Mouse (Mus musculus) CH12.LX (cell line): ENCODE data around the gene Snx10. TPM values are rescaled to one million over a fixed set of nuclear protein-coding genes. Genes with fewer than 3 reads are reported as not detected.

Source experiments
- DNase-seq: peaks from one replicate; pipeline ENCODE4 v3.0.0-alpha.2; 2013; ENCODE audit errors: extremely low read depth
- H3K27ac ChIP-seq: 2 replicates; pipeline ENCODE4 v1.5.1; 2012; ENCODE audit warnings: low read depth, mild to moderate bottlenecking, control low read depth, moderate library complexity; ENCODE audit not compliant: insufficient read depth
- H3K27me3 ChIP-seq: replicated peaks from 2 replicates; pipeline ENCODE3; 2012; ENCODE audit warnings: inconsistent platforms
- H3K36me3 ChIP-seq, 2 experiments: replicated peaks in 1 of 2; 2 replicates each; pipeline versions ENCODE3 to v1.6.1; 2012; ENCODE audit warnings: inconsistent platforms in 1 of 2, low read length in 1 of 2, mild to moderate bottlenecking in 1 of 2, mixed read lengths in 1 of 2, moderate library complexity in 1 of 2; ENCODE audit not compliant: control insufficient read depth in 1 of 2, insufficient read depth in 1 of 2
- H3K4me1 ChIP-seq, 2 experiments: 2 replicates each; pipeline ENCODE4 v1.6.1; 2012; ENCODE audit warnings: inconsistent platforms in 1 of 2, moderate library complexity in 1 of 2; ENCODE audit not compliant: insufficient read depth in 2 of 2, control insufficient read depth in 1 of 2
- H3K4me2 ChIP-seq: 2 replicates; pipeline ENCODE4 v1.6.1; 2012; ENCODE audit warnings: low read depth, mild to moderate bottlenecking, control low read depth; ENCODE audit not compliant: poor library complexity, insufficient read depth, severe bottlenecking
- H3K4me3 ChIP-seq, 3 experiments: fragments of 150-350 bp in 1 of 3; sonication (generic) in 1 of 3; replicated peaks in 1 of 3; 2 replicates each; pipeline versions ENCODE3 to v1.5.1; 2011 to 2012; ENCODE audit warnings: low read depth in 2 of 3, low read length in 2 of 3, mild to moderate bottlenecking in 2 of 3, moderate library complexity in 2 of 3, control low read depth in 1 of 3, improper control_type of control experiment in 1 of 3, inconsistent platforms in 1 of 3, mixed read lengths in 1 of 3; ENCODE audit not compliant: poor library complexity in 1 of 3
- H3K79me2 ChIP-seq: replicated peaks from 2 replicates; pipeline ENCODE4 v1.6.1; 2012; ENCODE audit warnings: mild to moderate bottlenecking, moderate library complexity; ENCODE audit not compliant: control insufficient read depth, poor library complexity, insufficient read depth, severe bottlenecking; ENCODE audit errors: extremely low read depth
- H3K9ac ChIP-seq: 2 replicates; pipeline ENCODE4 v1.6.1; 2012; ENCODE audit warnings: low read depth, mild to moderate bottlenecking, control low read depth, moderate library complexity; ENCODE audit not compliant: insufficient read depth
- H3K9me3 ChIP-seq: replicated peaks from 2 replicates; pipeline ENCODE3; 2012; ENCODE audit warnings: low read length, inconsistent platforms, mixed read lengths
- BHLHE40 ChIP-seq: IDR thresholded peaks from 2 replicates; pipeline ENCODE4 v1.6.1; 2011; ENCODE audit warnings: mild to moderate bottlenecking, low read depth, low read length, improper control_type of control experiment
- CHD2 ChIP-seq: IDR thresholded peaks from 2 replicates; pipeline ENCODE4 v1.6.1; 2011; ENCODE audit warnings: low read length, improper control_type of control experiment
- ELF1 ChIP-seq: IDR thresholded peaks from 2 replicates; pipeline ENCODE4 v1.6.1; 2014; ENCODE audit warnings: low read depth, mild to moderate bottlenecking, inconsistent platforms, low read length, improper control_type of control experiment
- EP300 ChIP-seq: IDR thresholded peaks from 2 replicates; pipeline ENCODE4 v1.6.1; 2011; ENCODE audit warnings: low read length, improper control_type of control experiment
- GABPA ChIP-seq: IDR thresholded peaks from 2 replicates; pipeline ENCODE4 v1.6.1; 2012; ENCODE audit warnings: low read depth, low read length, improper control_type of control experiment, inconsistent platforms; ENCODE audit not compliant: insufficient replicate concordance
- JUND ChIP-seq: conservative IDR thresholded peaks from 2 replicates; pipeline ENCODE4 v1.6.1; 2011; ENCODE audit warnings: low read depth, low read length, improper control_type of control experiment
- KAT2A ChIP-seq: IDR thresholded peaks from 2 replicates; pipeline ENCODE4 v1.6.1; 2012; ENCODE audit warnings: low read length, improper control_type of control experiment, inconsistent platforms; ENCODE audit not compliant: insufficient replicate concordance
- MAFK ChIP-seq: IDR thresholded peaks from 2 replicates; pipeline ENCODE4 v1.6.1; 2011; ENCODE audit warnings: low read length, improper control_type of control experiment; ENCODE audit not compliant: insufficient replicate concordance
- POLR2A ChIP-seq: IDR thresholded peaks from 2 replicates; pipeline ENCODE4 v1.6.1; 2011; ENCODE audit warnings: low read depth, mild to moderate bottlenecking, improper control_type of control experiment, low read length
- POLR2AphosphoS2 ChIP-seq: IDR thresholded peaks from 2 replicates; pipeline ENCODE4 v1.6.1; 2011; ENCODE audit warnings: low read depth, low read length, improper control_type of control experiment
- RAD21 ChIP-seq: IDR thresholded peaks from 2 replicates; pipeline ENCODE4 v1.6.1; 2011; ENCODE audit warnings: low read depth, mild to moderate bottlenecking, low read length, improper control_type of control experiment, moderate library complexity
- RCOR1 ChIP-seq: conservative IDR thresholded peaks from 2 replicates; pipeline ENCODE4 v1.6.1; 2012; ENCODE audit warnings: low read depth, mild to moderate bottlenecking, inconsistent platforms, low read length, improper control_type of control experiment
- SMC3 ChIP-seq: IDR thresholded peaks from 2 replicates; pipeline ENCODE4 v1.6.1; 2011; ENCODE audit warnings: low read depth, low read length, improper control_type of control experiment
- TCF12 ChIP-seq: IDR thresholded peaks from 2 replicates; pipeline ENCODE4 v1.6.1; 2014; ENCODE audit warnings: low read depth, mild to moderate bottlenecking, inconsistent platforms, low read length, improper control_type of control experiment
- UBTF ChIP-seq: IDR thresholded peaks from 2 replicates; pipeline ENCODE4 v1.6.1; 2012; ENCODE audit warnings: low read depth, mild to moderate bottlenecking, inconsistent platforms, low read length, improper control_type of control experiment, moderate library complexity
- USF2 ChIP-seq: conservative IDR thresholded peaks from 2 replicates; pipeline ENCODE4 v1.6.1; 2011; ENCODE audit warnings: low read depth, low read length, improper control_type of control experiment
- ZC3H11A ChIP-seq: IDR thresholded peaks from 2 replicates; pipeline ENCODE4 v1.6.1; 2012; ENCODE audit warnings: low read depth, mild to moderate bottlenecking, inconsistent platforms, low read length, improper control_type of control experiment
- dilution Hi-C: fragments of 300-500 bp; cut with MboI; formaldehyde crosslinking; loops from 2 replicates; pipeline ENCODE4 v1.14.3; 2020; ENCODE audit warnings: low sequenced_read_pairs; ENCODE audit not compliant: extremely low pct_unique_long_range_greater_than_20kb, extremely low pct_ligation_motif_present
- in situ Hi-C: fragments of 300-500 bp; cut with MboI; formaldehyde crosslinking; loops from 3 replicates; pipeline ENCODE4 v1.14.3; 2019; ENCODE audit warnings: low sequenced_read_pairs, low pct_ligation_motif_present, low pct_unique_long_range_greater_than_20kb, mixed read lengths
- polyA plus RNA-seq: library from polyadenylated mRNA; unstranded; fragments of >175 nt; gene quantifications from 2 replicates; pipeline ENCODE4 v1.2.1, GENCODE M21; 2012; ENCODE audit warnings: low read depth; ENCODE audit not compliant: insufficient read length
- total RNA-seq, 2 experiments: library from RNA; depleted of rRNA; stranded (reverse); fragments of 300-350 nt in 1 of 2; fragments of >200 nt in 1 of 2; gene quantifications; 2 replicates each; pipeline ENCODE4 v1.2.3; 2012 to 2014

Snx10 gene
- total and polyA plus RNA-seq, 3 experiments: 27.6 to 84.7 (median 46.2) TPM

DNA sequence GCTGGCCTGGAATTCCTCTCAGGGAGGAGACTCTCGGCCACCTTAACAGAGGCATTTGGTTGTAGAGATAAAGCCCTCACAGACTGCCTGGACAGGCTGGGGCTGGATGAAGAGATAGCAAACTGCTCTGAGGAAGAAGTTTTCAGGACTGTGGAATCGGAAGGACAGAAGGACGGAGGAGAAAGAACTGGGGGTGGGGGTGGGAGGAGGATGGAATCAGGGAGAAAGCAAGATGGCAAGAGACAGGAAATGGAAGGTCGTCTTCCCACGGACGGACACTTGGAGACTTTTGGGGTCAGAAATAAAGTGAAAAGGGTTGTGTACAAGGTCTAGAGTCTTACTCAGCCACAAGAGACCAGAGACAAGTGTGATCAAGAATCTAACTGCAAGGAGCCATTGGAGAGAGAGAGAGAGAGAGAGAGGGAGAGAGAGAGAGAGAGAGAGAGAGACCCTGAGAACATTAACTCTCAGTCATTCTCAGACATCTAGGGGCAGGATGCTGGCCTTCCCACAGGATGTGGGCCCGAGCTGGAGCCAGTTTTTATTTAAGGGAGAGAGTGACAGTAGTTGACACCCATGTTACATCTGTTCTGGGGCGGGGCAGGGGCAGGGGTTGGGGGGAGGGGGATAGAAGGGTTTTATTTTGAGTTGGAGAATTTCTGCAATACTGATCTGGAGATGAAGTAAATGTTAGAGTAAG is 110.1 kb downstream of the Snx10 start:
- no peaks in the 10 kb centered on the region for H3K36me3 ChIP-seq
- no peak overlapping the region for H3K9ac ChIP-seq
- H3K27ac ChIP-seq: no peak overlapping the region
- peaks cover 3 to 13% of the 10 kb centered on the region in 2 experiments for H3K4me1 ChIP-seq
- no peaks in the 10 kb centered on the region for H3K9me3 ChIP-seq
- TF ChIP-seq POLR2AphosphoS2 (no peak), UBTF (no peak), RCOR1 (no peak), MAFK (no peak), RAD21 (no peak), USF2 (no peak), TCF12 (no peak), GABPA (no peak), CHD2 (no peak), SMC3 (no peak), POLR2A (no peak), KAT2A (no peak), JUND (no peak), BHLHE40 (no peak), ZC3H11A (no peak), ELF1 (no peak)
- H3K27me3 ChIP-seq: no peaks in the 10 kb centered on the region
- in situ Hi-C loops (no loop called here), dilution Hi-C loops (no loop called here)
- H3K4me2 ChIP-seq: no peak overlapping the region
- DNase-seq: no peak
- no peaks in the 10 kb centered on the region for H3K79me2 ChIP-seq
- H3K4me3 ChIP-seq: no peak overlapping the region

DNA sequence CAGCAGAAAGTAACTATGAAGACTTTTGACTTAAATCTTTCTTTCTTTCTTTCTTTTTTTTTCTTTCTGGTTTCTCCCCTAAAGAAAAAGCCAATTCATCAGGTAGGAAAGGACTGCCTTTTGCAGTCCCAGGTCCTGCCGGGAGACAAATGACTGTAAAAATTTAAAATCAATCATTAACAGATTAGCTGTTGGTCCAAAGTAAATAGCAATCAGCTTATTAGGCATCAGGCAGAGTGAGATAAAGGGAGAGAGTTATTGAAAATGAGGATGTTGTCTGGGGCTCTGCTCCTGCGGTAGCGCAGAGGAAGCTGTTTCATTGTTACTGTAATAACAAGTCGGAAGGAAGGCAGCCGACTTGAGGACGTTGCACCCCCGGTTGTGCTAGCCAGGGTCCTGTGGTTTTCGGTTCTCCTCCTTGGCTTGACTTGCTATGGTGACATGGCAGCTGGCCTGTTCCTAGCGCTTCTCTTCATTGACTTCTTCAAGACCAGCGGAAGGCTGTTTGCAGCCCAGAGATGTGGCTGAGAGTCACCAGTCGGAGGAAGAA is 112.4 kb downstream of the Snx10 start:
- Histone ChIP-seq H3K36me3 (no peaks in the 10 kb centered on the region), H3K4me3 (no peak overlapping the region), H3K27me3 (no peaks in the 10 kb centered on the region), H3K27ac (no peak overlapping the region), H3K4me2 (peak overlapping the region; percentile 35), H3K9me3 (no peaks in the 10 kb centered on the region), H3K9ac (no peak overlapping the region; the same call in 1 of the 2 replicates), H3K4me1 (peaks cover 0 to 3% of the 10 kb centered on the region in 2 experiments; a peak in 2 of 4 replicates), H3K79me2 (no peaks in the 10 kb centered on the region)
- TF ChIP-seq EP300 (no peak), BHLHE40 (0 out of 2 replicates have a peak, but pooled peaks have one; percentile 8)
- in situ Hi-C loops (no loop called here), dilution Hi-C loops (no loop called here)
- no peak for DNase-seq

Other genes with a start within 250 kb of the Snx10 start
- gene Nfe2l3, start 91.2 kb upstream of the Snx10 start, total RNA-seq (2012; rRNA removed): 0.17 and 0.21 TPM in 2 replicates
- gene Nfe2l3, start 91.2 kb upstream of the Snx10 start, total RNA-seq (2014; rRNA removed): not detected in 2 replicates
- gene Nfe2l3, start 91.2 kb upstream of the Snx10 start, polyA plus RNA-seq: 0.14 and 0.38 TPM in 2 replicates
- 500 and 668 TPM in 2 replicates for gene Hnrnpa2b1, start 54.0 kb upstream of the Snx10 start, total RNA-seq (2012; rRNA removed)
- gene Hnrnpa2b1, start 54.0 kb upstream of the Snx10 start, total RNA-seq (2014; rRNA removed): 710 and 855 TPM in 2 replicates
- gene Hnrnpa2b1, start 54.0 kb upstream of the Snx10 start, polyA plus RNA-seq: 1,854 and 1,994 TPM in 2 replicates
- gene Cbx3, start 53.5 kb upstream of the Snx10 start, total RNA-seq (2012; rRNA removed): 145 and 199 TPM in 2 replicates
- gene Cbx3, start 53.5 kb upstream of the Snx10 start, total RNA-seq (2014; rRNA removed): 300 and 350 TPM in 2 replicates
- gene Cbx3, start 53.5 kb upstream of the Snx10 start, polyA plus RNA-seq: 197 and 258 TPM in 2 replicates